Mouse (Mus musculus) midbrain, embryonic 11.5 days (tissue): ENCODE measurements around the gene Dph7. TPM values are rescaled to one million over a fixed set of nuclear protein-coding genes. Genes with fewer than 3 reads are reported as not detected.

Experiments used
- ATAC-seq: fragments of 200-750 bp; cut with Nextera tagmentation; 2 replicates; pipeline ENCODE4 v1.8.0; 2017; ENCODE audit warnings: moderate TSS enrichment, moderate library complexity; ENCODE audit not compliant: low FRiP score
- DNase-seq: peaks from one replicate; pipeline ENCODE4 v3.0.0; 2015; ENCODE audit warnings: low spot score; ENCODE audit errors: missing footprints
- H3K27ac ChIP-seq: fragments of 300-500 bp; sonication (generic); 2 replicates; pipeline ENCODE4 v1.5.1; 2014; ENCODE audit warnings: low read depth, low read length
- H3K27me3 ChIP-seq: fragments of 300-500 bp; sonication (generic); 2 replicates; pipeline ENCODE4 v1.6.1; 2014; ENCODE audit warnings: mild to moderate bottlenecking, low read length, moderate library complexity, mixed read lengths; ENCODE audit not compliant: control insufficient read depth, insufficient read depth
- H3K36me3 ChIP-seq: fragments of 300-500 bp; sonication (generic); 2 replicates; pipeline ENCODE4 v1.6.1; 2014; ENCODE audit warnings: mild to moderate bottlenecking, low read length, moderate library complexity, mixed read lengths; ENCODE audit not compliant: control insufficient read depth, insufficient read depth
- H3K4me1 ChIP-seq: fragments of 300-500 bp; sonication (generic); 2 replicates; pipeline ENCODE4 v1.6.1; 2014; ENCODE audit warnings: low read length; ENCODE audit not compliant: control insufficient read depth, insufficient read depth
- H3K4me2 ChIP-seq: fragments of 300-500 bp; sonication (generic); 2 replicates; pipeline ENCODE4 v1.6.1; 2014; ENCODE audit warnings: mild to moderate bottlenecking, moderate library complexity
- H3K4me3 ChIP-seq: fragments of 300-500 bp; sonication (generic); 2 replicates; pipeline ENCODE4 v1.5.1; 2014; ENCODE audit warnings: low read depth, low read length
- H3K9ac ChIP-seq: fragments of 300-500 bp; sonication (generic); 2 replicates; pipeline ENCODE4 v1.6.1; 2014; ENCODE audit warnings: low read length
- H3K9me3 ChIP-seq: fragments of 300-500 bp; sonication (generic); 2 replicates; pipeline ENCODE4 v1.6.1; 2016; ENCODE audit warnings: low read length; ENCODE audit not compliant: control insufficient read depth
- whole genome bisulfite sequencing: fragments of 180-500 bp; shearing (Covaris S2); extraction: QIAGEN DNeasy Blood & Tissue Kit; methylation state at CpG from one replicate; pipeline ENCODE4 v1.1.7; 2014; 5-methylcytosine and 5-hydroxymethylcytosine counted together
- polyA plus RNA-seq: library from polyadenylated mRNA; unstranded; fragments of >200 nt; fragmentation: Nextera tagmentation; extraction: Ambion mirVana; gene quantifications from 2 replicates; pipeline ENCODE4 v1.2.1, GENCODE M21; 2014

Dph7 gene
- 32.6 and 33.0 TPM in 2 replicates for polyA plus RNA-seq

DNA sequence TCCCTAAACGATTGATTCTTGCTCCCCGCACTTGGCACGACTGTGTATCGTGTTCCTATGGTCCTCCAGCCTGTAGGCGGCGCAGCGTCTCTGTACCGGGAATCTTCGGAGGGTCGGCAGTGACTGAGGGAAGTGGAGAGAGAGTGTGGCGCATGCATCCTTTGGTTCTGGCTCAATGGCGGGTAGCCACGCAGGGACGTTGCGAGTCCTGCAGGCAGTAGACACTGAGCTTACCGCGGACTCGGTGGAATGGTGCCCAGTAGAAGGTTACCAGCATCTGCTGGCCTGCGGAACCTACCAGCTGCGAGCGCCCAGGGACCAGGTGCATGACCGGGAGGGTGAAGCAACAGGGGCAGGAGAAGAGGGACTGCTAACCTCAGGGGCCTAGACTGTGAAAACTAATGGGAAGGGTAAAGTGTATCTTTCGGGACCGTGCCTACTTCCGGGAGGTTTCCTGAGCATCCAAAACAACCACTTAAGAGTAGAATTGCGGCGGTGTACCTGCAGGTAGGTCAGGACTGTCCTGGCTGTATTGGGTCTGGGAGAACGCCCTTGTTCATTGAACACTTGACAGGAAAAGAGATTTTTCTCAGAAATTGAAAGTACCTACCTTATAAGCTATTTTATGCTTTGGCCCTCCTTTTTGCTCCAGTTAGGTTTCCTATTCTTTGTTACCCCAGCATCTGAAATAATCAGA is at the start of gene Dph7:
Gene Dph7 (plus strand): TSS at position 97 of the 697 bp plus-strand sequence.
- H3K4me1 ChIP-seq, result peaks cover 6% of the 10 kb centered on the region
- H3K36me3 ChIP-seq, result peaks cover 17% of the 10 kb centered on the region
- H3K9me3 ChIP-seq, result no peaks in the 10 kb centered on the region
- 1% methylated on average over 28 of the region's 28 CpGs for WGBS
- no peak within 1 kb of the TSS for H3K27ac ChIP-seq
- H3K9ac ChIP-seq, result peak within 1 kb of the TSS; percentile 94
- DNase-seq, result peak; percentile 99
- H3K4me2 ChIP-seq, result peak within 1 kb of the TSS; percentile 74
- H3K27me3 ChIP-seq, result no peaks in the 10 kb centered on the region
- ATAC-seq, result peak; percentile 90
- peak within 1 kb of the TSS; percentile 85 for H3K4me3 ChIP-seq

DNA sequence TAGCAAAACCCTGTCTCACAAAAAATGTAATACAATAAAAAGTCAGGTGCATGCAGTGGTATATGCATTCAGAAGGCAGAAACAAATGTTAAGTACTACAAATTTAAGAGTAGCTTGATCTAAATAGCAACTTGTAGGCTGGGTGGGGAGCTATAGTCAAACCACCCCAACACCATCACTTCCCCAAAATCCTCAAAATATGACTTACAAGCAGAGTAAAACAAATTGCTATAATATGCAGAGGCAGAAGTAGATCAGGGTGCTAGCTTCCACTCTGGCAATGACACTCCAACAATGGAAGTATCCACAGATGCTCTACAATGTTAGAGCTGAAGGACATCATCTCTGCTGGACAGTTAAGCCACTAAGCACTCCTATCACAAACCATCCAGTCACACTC is 49.6 kb upstream of the Dph7 start:
- Histone ChIP-seq H3K27ac (no peak overlapping the region), H3K36me3 (no peaks in the 10 kb centered on the region), H3K9ac (no peak overlapping the region), H3K4me2 (no peak overlapping the region), H3K9me3 (no peaks in the 10 kb centered on the region), H3K4me3 (no peak overlapping the region), H3K4me1 (peaks cover 4% of the 10 kb centered on the region), H3K27me3 (no peaks in the 10 kb centered on the region)
- DNase-seq (no peak), ATAC-seq (no peak)

DNA sequence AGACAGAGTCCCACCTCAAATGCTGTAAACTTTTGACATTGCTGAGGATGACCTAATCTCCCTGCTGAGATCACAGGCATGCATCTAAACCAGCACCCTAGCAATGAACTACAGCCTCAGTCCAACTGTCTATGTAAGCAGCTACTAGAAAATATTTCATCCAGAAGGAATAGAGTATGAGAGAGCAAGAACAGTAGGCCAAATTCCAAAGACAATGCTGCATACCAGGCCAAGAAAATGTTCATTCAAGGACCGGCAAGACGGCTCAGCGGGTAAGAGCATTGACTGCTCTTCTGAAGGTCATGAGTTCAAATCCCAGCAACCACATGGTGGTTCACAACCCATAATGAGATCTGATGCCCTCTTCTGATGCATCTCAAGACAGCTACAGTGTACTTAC is 47.4 kb upstream of the Dph7 start:
- 89% methylated on average over 3 of the region's 3 CpGs for WGBS
- H3K27me3 ChIP-seq, result no peaks in the 10 kb centered on the region

DNA sequence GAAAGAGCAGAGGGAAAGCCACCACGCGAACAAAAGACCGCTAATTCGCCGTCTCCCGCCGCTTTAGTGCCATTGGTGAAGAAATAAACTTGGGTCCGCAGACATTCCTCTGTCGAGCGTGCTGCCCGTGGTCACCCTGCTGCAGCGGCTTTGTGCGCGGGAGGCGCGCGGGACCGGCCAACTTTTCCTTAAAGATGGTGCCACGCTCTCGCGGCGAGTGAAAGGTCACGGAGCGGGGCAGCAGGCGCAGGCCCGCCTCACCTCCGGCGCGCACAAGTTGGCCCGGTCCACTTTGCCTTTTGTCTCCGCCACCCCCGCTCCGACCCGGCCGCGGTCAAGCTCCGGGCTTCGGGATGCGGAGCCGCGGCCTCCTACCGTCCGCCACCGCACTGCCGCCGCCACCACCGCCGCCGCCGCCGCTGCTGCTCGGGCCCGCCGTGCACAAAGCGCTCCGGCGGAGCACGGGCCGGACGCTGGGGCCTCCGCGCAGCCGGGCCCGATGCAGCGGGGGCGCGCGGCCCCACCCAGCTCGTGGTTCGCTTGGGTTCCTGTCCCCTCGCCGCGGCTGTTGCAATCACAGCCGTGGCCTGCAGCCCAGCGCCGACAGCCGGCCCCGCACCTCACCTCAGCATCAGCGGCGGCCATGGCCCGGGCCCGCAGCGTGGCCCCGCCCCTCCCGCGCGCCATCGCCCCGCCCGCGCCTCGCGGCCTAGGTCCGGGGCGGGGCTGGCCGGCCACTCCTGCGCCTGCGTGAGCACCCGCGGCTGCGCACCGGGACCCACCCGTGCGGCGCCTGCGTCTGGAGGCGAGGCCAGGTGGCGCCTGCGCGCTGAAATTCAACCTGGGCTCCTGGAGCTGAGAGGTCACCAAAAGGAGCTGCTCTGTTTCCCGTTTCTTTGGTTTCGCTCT is 43.0 kb upstream of the Dph7 start, which contains the start of gene Ehmt1:
Gene Ehmt1 (minus strand): TSS at position 685 of the 909 bp plus-strand sequence.
- H3K4me3 ChIP-seq, result peak within 1 kb of the TSS; percentile 95
- peaks cover 11% of the 10 kb centered on the region for H3K4me1 ChIP-seq
- peak; percentile 99 for ATAC-seq
- under 1% methylated on average over 94 of the region's 112 CpGs for WGBS
- DNase-seq, result peak; percentile 99
- peak within 1 kb of the TSS; percentile 92 for H3K27ac ChIP-seq
- H3K4me2 ChIP-seq, result peak within 1 kb of the TSS; percentile 85
- peak within 1 kb of the TSS; percentile 99 for H3K9ac ChIP-seq
- H3K9me3 ChIP-seq, result no peaks in the 10 kb centered on the region
- H3K27me3 ChIP-seq, result no peaks in the 10 kb centered on the region
- no peaks in the 10 kb centered on the region for H3K36me3 ChIP-seq

More for the DNA sequence above, 47.4 kb upstream of the Dph7 start:
- H3K4me2 ChIP-seq, result no peak overlapping the region
- H3K4me1 ChIP-seq, result peaks cover 11% of the 10 kb centered on the region
- H3K9ac ChIP-seq, result no peak overlapping the region
- H3K4me3 ChIP-seq, result no peak overlapping the region
- H3K9me3 ChIP-seq, result no peaks in the 10 kb centered on the region
- no peak overlapping the region for H3K27ac ChIP-seq
- no peak for ATAC-seq
- H3K36me3 ChIP-seq, result no peaks in the 10 kb centered on the region
- no peak for DNase-seq

DNA sequence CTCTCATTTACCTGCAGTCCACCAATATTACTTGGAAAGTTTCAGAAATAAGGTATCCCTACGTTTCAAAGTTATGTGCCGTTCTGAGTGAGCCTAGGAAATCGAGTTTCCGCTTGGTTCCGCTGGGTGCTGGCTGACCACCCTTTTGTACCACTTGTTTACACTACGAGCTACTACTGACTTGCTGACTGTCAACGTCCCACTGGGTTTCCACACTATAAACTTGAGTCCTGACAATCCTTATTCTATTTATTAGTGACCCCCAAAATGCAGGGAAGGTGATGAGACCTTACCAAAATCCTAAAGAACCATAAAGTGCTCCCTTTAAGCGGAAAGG is 42.4 kb upstream of the Dph7 start:
- no peaks in the 10 kb centered on the region for H3K27me3 ChIP-seq
- peak overlapping the region; percentile 95 for H3K4me3 ChIP-seq
- H3K4me1 ChIP-seq, result peaks cover 11% of the 10 kb centered on the region
- peak overlapping the region; percentile 99 for H3K9ac ChIP-seq
- H3K27ac ChIP-seq, result no peak overlapping the region
- peak overlapping the region; percentile 85 for H3K4me2 ChIP-seq
- ATAC-seq (peak; percentile 66; the same call in 1 of the 2 replicates), DNase-seq (no peak)
- H3K36me3 ChIP-seq, result no peaks in the 10 kb centered on the region
- no peaks in the 10 kb centered on the region for H3K9me3 ChIP-seq
- WGBS, result 8% methylated on average over 8 of the region's 8 CpGs

DNA sequence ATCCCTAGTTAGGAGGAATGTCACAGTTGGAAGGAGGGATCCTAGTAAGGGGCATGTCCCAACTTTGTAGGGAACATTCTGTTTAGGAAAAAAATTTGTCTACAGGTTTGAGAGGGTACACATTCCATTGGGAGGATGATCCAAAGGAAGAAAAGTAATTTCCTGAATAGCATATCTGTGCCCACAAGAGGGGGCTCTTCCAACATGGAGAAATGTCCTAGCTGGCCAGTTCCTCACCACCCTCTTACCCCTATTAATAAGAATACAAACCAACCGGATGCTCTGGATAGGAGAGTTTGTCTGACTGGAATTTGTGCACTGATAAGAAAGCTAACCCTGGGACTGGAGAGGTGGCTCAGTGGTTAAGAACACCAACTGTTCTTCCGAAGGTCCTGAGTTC is 38.6 kb upstream of the Dph7 start:
- DNase-seq (peak; percentile 73), ATAC-seq (no peak)
- no peaks in the 10 kb centered on the region for H3K36me3 ChIP-seq
- H3K9ac ChIP-seq, result no peak overlapping the region
- no peaks in the 10 kb centered on the region for H3K9me3 ChIP-seq
- H3K4me2 ChIP-seq, result no peak overlapping the region
- no peak overlapping the region for H3K27ac ChIP-seq
- H3K27me3 ChIP-seq, result no peaks in the 10 kb centered on the region
- no peak overlapping the region for H3K4me3 ChIP-seq
- H3K4me1 ChIP-seq, result no peaks in the 10 kb centered on the region; the same call in 1 of the 2 replicates
- 64% methylated on average over 2 of the region's 2 CpGs for WGBS

DNA sequence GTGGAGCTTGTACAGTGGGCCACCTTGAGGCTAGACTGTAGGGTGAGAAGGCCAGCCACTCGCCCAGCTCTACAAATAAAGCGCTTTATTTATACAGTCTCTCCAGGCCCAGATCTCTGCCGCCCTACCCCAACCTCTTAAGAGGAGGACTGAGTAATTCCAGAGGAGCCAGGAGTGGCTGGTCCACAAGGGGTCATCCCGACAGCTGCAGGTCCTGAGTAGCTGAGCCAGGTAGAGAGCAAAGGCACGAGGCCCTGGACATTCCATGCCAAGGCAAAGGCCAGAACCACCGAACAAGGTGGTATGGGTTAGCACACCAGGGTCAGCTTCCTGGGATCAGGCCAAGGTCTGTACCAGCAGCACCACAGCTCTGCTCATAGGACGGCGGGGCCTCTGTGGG is 36.9 kb upstream of the Dph7 start:
- DNase-seq (no peak), ATAC-seq (no peak)
- no peak overlapping the region for H3K4me2 ChIP-seq
- WGBS, result 88% methylated on average over 8 of the region's 8 CpGs
- H3K4me3 ChIP-seq, result no peak overlapping the region
- no peak overlapping the region for H3K27ac ChIP-seq
- H3K36me3 ChIP-seq, result no peaks in the 10 kb centered on the region
- H3K4me1 ChIP-seq, result no peaks in the 10 kb centered on the region
- no peaks in the 10 kb centered on the region for H3K27me3 ChIP-seq
- no peaks in the 10 kb centered on the region for H3K9me3 ChIP-seq
- H3K9ac ChIP-seq, result no peak overlapping the region

DNA sequence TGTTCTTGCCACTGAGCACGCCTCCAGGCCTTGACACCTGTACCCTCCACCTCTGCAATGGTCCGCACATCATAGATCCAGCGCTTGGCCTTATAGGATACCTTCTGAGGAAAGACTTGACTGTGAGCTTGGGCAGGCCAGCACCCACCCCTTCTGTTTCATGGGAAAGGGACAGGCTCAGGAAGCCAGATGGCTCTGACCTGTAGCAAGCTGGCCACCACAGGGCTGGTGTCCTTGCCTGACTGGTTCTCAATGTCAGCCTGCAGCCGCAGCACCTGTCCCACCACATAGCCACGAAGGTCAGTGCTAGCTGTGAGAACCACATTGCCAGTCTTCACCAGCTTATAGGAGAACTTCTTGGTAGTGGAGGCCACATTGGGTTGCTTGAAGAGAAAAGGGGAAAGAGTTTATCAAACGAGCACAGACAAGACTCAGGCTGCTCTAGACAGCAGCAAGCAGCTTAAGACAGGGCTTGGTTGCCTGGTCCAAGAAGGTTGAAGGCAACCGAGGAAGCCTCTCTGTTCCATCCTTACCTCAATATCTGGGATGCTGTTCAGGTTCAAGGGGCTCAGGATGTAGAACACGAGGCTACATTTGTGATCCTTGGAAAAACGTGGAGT is 35.7 kb upstream of the Dph7 start:
- no peaks in the 10 kb centered on the region for H3K36me3 ChIP-seq
- H3K27me3 ChIP-seq, result no peaks in the 10 kb centered on the region
- ATAC-seq, result no peak
- H3K4me1 ChIP-seq, result no peaks in the 10 kb centered on the region
- DNase-seq, result no peak
- no peak overlapping the region for H3K4me2 ChIP-seq
- H3K9ac ChIP-seq, result no peak overlapping the region
- H3K9me3 ChIP-seq, result no peaks in the 10 kb centered on the region
- WGBS, result 88% methylated on average over 9 of the region's 9 CpGs
- no peak overlapping the region for H3K4me3 ChIP-seq
- no peak overlapping the region for H3K27ac ChIP-seq

DNA sequence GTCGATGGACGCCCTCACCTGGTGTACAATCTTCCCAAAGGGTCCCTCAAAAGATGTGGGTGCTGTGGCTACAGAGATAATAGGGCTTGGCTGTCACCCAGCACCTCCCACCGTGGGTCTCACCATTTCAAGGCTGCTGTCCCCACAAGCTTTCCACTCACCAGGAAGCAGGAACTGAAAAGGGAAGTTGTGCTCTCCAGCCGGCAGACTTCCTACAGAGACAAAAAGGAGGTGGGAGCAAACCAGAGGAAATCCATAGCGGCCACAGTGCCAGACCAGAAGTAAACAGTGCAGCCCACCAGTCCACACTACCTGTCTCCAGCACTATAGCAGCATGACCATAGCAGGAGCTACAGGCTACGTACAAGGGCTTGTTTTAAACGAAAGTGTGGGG is 35.2 kb upstream of the Dph7 start:
- Histone ChIP-seq H3K36me3 (no peaks in the 10 kb centered on the region), H3K4me2 (no peak overlapping the region), H3K27ac (no peak overlapping the region), H3K9me3 (no peaks in the 10 kb centered on the region), H3K4me1 (no peaks in the 10 kb centered on the region), H3K4me3 (no peak overlapping the region), H3K9ac (no peak overlapping the region), H3K27me3 (no peaks in the 10 kb centered on the region)
- no peak for DNase-seq
- 77% methylated on average over 7 of the region's 7 CpGs for WGBS
- no peak for ATAC-seq
